Mouse (Mus musculus): ENCODE results near the gene Ddx19b. TPM values are rescaled to one million over a fixed set of nuclear protein-coding genes. Genes with fewer than 3 reads are reported as not detected.
"Not testable (repeated sequence)": the region's sequence is repeated elsewhere in the genome, so short reads cannot be mapped to it uniquely, and the experiment has no call there.

Gene Ddx19b
- total RNA-seq (2021): 10 to 100 TPM; 11.1 to 11.7 TPM

DNA sequence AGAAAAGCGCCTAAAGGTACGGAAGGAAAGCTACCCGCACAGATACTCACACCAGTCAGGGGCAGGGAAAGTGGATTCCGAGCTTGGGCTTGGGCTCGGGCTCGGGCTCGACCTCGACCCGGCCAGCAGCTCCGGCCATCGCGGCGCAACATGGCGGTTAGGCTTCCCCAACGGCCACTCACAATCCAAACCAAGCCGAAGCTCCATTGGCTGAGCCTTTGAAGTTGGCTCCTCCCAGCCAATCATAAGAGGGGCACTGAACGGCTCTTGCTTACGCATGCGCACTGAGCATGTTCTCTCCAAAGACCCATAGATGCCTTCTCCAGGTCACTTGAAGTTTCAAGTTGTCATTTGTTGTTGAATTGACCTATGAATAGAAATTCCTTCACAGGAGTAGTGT, at the start of gene Ddx19b:
TSS of gene Ddx19b (minus strand) at position 180 of the 400 bp plus-strand sequence.
- intact Hi-C loops (cut with DNase I): no loop called here
- DNase-seq: no peak

- intact Hi-C loops (cut with DNase I): no loop called here
- DNase-seq: no peak
Measured at GRCm38 (mm10) chr8:111079861-111080271, 48.3 kb upstream of the Ddx19b start.

DNA sequence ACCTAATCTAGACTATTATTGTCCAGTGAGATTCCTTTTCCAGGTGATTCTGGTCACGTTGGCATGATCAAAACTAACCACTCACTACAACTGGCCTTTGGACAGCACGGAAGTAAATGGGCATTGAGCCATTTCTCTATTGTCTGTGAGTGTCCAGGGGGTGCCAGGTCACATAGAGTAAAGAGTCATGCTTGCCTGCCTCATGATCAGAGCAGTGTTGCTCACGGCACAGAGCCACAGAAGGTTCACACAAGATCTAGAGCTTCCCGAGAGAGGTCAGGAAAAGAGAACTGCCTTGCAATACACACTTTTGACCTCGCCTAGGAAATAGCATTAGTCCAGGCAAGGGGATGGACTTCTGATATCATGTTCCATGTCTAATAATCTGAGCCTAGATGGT, 47.9 kb upstream of the Ddx19b start:
- no peak for DNase-seq
- intact Hi-C loops (cut with DNase I): no loop called here

DNA sequence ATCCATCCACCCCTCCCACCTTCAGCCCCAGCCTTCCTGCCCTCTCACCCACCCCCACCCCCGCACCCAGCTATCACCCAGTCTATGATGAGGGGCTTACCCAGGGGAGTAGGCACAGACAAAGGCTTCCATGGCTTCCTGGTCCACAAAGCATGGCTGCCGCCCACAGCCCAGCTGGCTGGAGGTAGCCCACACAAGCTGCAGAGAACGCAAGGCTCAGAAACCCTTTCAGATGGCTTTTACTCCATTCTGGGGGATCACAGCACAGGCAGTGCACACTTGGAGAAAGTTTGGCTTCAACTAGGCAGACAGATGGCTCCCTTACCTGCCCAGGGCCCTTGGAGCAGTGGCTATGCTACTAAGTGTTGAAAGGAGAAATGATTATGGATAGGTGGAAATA, 44.4 kb upstream of the Ddx19b start:
- no peak for DNase-seq
- intact Hi-C loops (cut with DNase I): no loop called here

DNA sequence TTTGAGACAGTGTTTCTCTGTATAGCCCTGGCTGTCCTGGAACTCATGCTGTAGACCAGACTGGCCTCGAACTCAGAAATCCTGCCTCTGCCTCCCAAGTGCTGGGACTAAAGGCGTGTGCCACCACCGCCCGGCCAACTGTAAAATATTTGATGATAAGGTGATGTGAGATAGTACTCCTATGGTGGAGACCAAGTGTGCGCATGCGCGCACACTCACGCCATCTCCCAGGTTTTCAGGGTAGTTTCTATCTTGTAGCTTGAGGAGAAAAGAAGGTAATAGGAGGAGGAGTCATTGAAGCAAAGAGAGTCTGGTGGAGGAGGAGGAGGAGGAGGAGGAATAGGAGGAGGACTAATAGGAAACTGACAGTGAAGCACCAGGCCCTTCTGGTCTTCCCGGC, 37.1 kb upstream of the Ddx19b start:
- intact Hi-C loops (cut with DNase I); DNase-seq: not testable (repeated sequence)

DNA sequence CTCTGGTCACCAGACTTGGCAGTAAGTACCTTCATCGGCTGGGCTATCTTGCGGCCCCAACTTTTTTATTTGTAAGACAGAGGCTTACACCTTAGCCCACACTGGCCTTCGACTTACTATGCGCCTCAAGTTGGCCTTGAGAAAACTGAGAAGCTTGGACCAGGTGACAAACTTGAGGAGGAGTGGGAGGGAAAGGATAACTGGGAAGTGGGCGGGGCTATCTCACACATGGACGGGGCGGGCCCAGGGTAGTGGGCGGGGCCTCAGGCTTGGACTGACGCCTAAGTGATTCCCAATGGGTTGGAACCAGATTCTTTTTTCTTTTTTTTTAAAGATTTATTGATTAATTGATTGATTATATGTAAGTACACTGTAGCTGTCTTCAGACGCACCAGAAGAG, 35.9 kb upstream of the Ddx19b start:
- intact Hi-C loops (cut with DNase I): no loop called here
- DNase-seq: no peak

GRCm38 (mm10) chr8:111066308-111066707, 34.8 kb upstream of the Ddx19b start:
- intact Hi-C loops (cut with DNase I): no loop called here

DNA sequence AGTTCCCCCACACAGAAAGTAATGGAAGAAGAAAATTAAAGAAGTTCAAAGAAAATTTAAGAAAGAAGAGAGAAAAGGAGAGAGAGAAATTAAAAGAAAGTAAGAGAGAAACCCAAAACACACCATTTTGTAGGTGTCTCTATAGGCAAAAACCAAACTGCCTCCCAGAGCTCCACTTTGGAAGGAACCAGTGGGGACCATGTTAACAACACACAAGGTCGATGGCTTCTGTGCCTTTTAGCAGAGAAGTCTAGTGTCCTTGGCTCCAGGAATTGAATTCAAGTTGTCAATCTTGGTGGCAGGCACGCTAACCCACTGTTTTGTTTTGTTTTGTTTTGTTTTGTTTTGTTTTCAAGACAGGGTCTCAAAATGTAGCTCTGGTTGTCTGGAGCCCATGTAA, 31.3 kb upstream of the Ddx19b start:
- intact Hi-C loops (cut with DNase I): loop anchor here (2.0 kb wide), 1 partner anchor 28 kb away; no protein-coding TSS in a partner anchor

More at GRCm38 (mm10) chr8:111066308-111066707, 34.8 kb upstream of the Ddx19b start:
- no peak for DNase-seq

GRCm38 (mm10) chr8:111062072-111062757, 30.7 kb upstream of the Ddx19b start:
- peak; percentile 88 to 95 for DNase-seq
- intact Hi-C loops (cut with DNase I): loop anchor here (2.0 kb wide), 1 partner anchor 29 kb away; no protein-coding TSS in a partner anchor

More for the DNA sequence above, 31.3 kb upstream of the Ddx19b start:
- no peak for DNase-seq

DNA sequence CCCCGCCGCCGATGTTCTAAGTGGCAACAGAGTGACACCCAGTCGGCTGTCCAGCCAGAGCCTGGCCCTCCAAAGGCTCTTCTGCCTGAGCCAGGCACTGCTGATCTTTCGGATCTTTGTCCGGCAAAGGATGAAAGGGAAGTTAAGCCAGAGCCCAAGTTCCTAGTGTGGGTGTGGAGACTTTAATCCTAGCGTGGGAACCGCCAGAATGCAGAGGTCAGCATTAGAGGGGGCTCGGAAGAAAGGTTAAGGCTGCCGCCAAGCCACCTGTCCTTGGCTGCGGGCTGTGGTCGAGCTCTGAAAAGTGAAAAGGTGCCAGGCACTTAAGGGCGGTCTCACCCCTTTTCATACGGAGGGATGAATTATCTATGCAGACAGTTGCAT, 30.1 kb upstream of the Ddx19b start:
- DNase-seq: peak in 1 of 2 experiments; percentile 12
- intact Hi-C loops (cut with DNase I): loop anchor here (2.0 kb wide), 1 partner anchor 29 kb away; no protein-coding TSS in a partner anchor

GRCm38 (mm10) chr8:111058946-111059572, 27.5 kb upstream of the Ddx19b start:
- DNase-seq: no peak
- intact Hi-C loops (cut with DNase I): no loop called here

DNA sequence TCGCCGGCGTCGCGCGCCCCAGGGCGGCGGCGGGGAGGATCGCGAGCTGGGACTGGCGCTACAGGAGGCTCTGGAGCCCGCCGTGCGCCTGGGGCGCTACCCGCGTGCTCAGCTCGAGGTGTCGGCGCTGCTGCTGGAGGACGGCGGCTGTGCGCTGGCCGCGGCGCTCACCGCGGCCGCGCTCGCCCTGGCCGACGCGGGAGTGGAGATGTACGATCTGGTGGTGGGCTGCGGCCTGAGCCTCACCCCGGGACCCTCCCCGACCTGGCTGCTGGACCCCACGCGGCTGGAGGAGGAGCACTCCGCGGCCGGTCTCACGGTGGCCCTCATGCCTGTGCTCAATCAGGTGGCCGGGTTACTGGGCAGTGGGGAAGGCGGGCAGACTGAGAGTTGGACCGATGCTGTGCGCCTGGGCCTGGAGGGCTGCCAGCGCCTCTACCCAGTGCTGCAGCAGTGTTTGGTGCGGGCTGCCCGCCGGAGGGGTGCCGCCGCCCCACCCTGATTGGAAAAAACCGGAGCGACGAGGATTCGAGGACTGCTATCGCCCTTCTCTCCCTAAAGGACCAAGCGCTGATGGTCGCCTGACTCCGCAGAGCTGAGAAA, 25.2 kb upstream of the Ddx19b start:
- intact Hi-C loops (cut with DNase I): no loop called here
- peak; percentile 25 to 29 for DNase-seq

- intact Hi-C loops (cut with DNase I): no loop called here
- DNase-seq: peak; percentile 88 to 91
Measured at GRCm38 (mm10) chr8:111056158-111056663, 24.7 kb upstream of the Ddx19b start, which contains the start of gene Exosc6. TSS of gene Exosc6 (plus strand) at chr8:111056339.

DNA sequence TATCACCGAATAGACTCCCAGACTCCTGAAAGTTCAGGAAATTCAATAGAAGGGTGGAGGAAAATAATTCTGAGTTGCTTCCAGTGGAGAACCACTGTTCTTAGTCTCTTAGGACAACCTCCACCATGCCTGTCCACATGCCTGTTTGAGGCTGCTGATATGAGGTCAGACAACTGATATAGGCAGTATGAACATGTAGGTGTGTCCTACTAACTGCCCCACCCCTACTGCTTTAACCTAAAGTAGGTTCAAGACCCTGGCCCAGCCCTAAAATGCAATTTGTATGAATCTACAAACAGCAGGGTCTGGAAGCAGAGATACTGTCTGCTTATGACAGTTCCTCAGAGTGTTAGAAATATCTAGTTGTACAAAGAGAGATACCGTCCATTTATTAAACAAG, 24.1 kb upstream of the Ddx19b start:
- DNase-seq: no peak
- intact Hi-C loops (cut with DNase I): no loop called here

GRCm38 (mm10) chr8:111055031-111055634, 23.6 kb upstream of the Ddx19b start:
- intact Hi-C loops (cut with DNase I): no loop called here
- DNase-seq: no peak

- intact Hi-C loops (cut with DNase I): no loop called here
- DNase-seq: peak in 1 of 2 experiments; percentile 24
Measured at GRCm38 (mm10) chr8:111053827-111054518, 22.4 kb upstream of the Ddx19b start.

DNA sequence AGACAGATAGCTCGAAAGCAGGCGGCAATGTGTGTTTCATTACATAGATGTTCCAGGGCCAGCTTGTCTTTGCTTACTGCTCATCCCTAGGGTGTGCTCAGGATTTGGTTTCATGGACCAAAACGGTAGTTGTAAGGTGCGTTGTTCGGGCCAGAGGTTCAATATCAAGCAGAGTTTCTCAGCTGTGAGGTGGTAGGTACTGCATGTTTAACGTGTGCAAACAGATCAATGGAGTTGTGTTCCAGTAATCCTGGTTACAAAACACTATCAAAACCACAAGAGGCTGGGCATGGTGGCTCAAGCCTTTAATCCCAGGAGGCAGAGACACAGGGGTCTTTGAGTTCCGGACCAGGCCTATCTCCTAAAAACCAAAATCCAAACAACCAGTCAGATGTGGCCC, 17.6 kb upstream of the Ddx19b start:
- no peak for DNase-seq
- intact Hi-C loops (cut with DNase I): no loop called here

DNA sequence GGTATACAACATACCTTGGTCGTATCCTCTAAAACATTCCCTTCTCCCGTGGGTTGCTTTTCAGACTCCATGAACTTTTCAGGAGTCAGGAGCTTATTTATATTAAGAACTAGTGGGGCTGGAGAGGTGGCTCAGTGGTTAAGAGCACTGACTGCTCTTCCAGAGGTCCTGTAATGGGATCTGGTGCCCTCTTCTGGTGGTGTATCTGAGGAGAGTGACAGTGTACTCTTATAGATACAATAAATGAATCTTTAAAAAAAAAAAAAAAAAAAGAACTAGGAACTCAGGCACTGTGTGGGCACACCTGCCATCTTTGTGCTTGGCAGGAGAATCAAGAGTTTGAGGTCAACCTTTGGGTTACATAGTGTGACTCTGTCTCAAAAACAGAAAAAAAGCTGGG, 17.1 kb upstream of the Ddx19b start:
- DNase-seq: no peak
- intact Hi-C loops (cut with DNase I): no loop called here

DNA sequence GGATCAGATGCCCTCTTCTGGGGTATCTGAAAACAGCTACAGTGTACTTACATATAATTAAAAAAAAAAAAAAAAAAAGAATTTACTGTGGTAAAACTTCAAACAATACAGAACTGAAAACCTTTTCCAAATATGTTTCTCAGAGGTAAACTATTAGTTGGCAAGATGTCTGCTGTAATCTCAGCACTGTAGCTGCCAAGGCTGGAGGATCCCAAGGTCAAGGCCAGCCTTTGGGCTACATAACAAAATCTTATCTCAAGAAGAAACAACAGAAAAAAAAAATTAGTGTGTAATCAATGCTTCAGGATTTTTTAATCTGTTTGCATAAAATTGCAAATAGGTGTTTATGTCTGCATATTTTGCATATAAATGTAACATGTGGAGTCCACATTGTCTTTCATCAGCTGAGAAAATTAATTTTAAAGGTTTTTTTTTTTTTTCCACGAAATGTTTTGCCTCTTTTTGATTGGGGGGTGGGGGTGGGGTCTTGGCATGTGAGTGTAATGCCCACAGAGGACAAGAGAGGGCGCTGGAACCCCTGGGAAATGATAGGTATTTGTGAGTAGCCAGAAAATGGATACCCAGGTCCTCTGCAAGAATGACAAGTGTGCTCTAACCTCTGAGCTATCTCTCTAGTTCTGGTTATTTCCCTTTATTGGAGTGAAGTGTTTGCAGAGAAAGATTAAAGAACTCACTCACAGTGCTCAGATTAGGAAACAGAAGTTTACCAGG, 12.6 kb upstream of the Ddx19b start:
- DNase-seq: no peak
- intact Hi-C loops (cut with DNase I): no loop called here

DNA sequence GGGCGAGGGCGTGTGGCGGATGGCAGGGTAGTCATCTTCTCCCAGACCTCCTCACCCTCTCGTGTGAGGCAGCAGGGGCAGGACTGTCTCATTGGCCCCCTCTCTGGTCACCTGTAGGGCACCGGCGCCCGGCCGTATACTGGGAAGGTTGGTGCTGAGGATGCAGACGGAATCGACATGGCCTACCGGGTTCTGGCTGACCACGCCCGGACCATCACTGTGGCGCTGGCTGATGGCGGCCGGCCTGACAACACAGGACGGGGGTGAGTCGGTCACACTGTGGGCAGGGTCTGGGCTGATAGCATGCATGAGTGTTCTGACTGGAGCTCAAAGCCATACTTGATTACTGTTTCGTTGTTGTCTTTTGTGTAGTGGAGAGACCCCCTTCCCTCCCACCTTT, 11.0 kb upstream of the Ddx19b start:
- intact Hi-C loops (cut with DNase I): no loop called here
- no peak for DNase-seq
